ENCODE assay signal across 25 mouse cellular contexts in the genomic region with DNA sequence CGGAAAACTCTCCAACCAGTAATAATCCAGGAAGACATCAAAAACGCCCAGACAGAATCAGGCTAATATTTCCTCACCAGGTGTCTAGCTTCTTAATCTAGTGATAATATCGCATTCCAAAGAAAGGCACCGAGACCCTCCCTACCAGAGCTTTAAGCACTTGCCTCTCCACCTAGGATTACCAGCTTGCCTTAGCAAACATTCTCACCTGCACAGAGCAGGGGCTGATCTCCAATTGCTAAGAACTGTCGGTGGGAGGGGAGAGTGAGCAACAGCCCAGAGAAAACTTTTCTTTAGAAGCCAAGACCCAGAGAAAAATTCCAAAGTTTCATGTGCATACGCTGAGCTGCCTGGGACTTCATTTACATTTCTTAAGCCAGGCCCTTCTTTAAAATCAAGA.
DNase-seq lines count a peak whose midpoint lies in the region; ATAC-seq lines count a peak whose summit lies in the region.
"Had no signal": no experiment of that assay in that cellular context is flagged by ENCODE, and none has a peak within 500 bp of the region (broad histone marks: within the 10 kb centered on the region; RNA-seq: fewer than 3 reads in every experiment).

No protein-coding gene starts in this region.

- peak overlapping the region; percentile 80; the same call in 1 of the 2 replicates for H3K27ac ChIP-seq in hindbrain, embryonic 10.5 days
- no peak overlapping the region for H3K27ac ChIP-seq in hindbrain, embryonic 16.5 days (ENCODE audit: low read depth, low read length)
- peak overlapping the region; percentile 74 for H3K27ac ChIP-seq in midbrain, embryonic 10.5 days (replicated peaks)
- H3K27ac ChIP-seq in midbrain, embryonic 16.5 days (ENCODE audit: low read length) = no peak overlapping the region
- peak overlapping the region; percentile 57; the same call in 1 of the 2 replicates for H3K27ac ChIP-seq in embryonic facial prominence, embryonic 10.5 days (replicated peaks)
- H3K27ac ChIP-seq: heart, embryonic 13.5 days; kidney, embryonic 15.5 days; limb, embryonic 12.5 days; neural tube, embryonic 13.5 days had no signal

- no peaks in the 10 kb centered on the region for H3K36me3 ChIP-seq in hindbrain, embryonic 10.5 days
- H3K36me3 ChIP-seq in hindbrain, embryonic 16.5 days (ENCODE audit: control insufficient read depth, insufficient read depth, low read length) = no peaks in the 10 kb centered on the region
- no peaks in the 10 kb centered on the region for H3K36me3 ChIP-seq in midbrain, embryonic 10.5 days
- no peaks in the 10 kb centered on the region for H3K36me3 ChIP-seq in midbrain, embryonic 16.5 days (ENCODE audit: control insufficient read depth, insufficient read depth, low read length)
- H3K36me3 ChIP-seq in embryonic facial prominence, embryonic 10.5 days (replicated peaks) = no peaks in the 10 kb centered on the region
- H3K36me3 ChIP-seq: heart, embryonic 13.5 days; kidney, embryonic 15.5 days; limb, embryonic 12.5 days; neural tube, embryonic 13.5 days had no signal

- no peaks in the 10 kb centered on the region for H3K27me3 ChIP-seq in hindbrain, embryonic 10.5 days (ENCODE audit: insufficient read depth, poor library complexity, severe bottlenecking)
- no peaks in the 10 kb centered on the region for H3K27me3 ChIP-seq in hindbrain, embryonic 16.5 days (replicated peaks; ENCODE audit: control insufficient read depth, insufficient read depth, low read length)
- H3K27me3 ChIP-seq in midbrain, embryonic 10.5 days (ENCODE audit: low read depth, poor library complexity, severe bottlenecking) = no peaks in the 10 kb centered on the region
- H3K27me3 ChIP-seq in midbrain, embryonic 16.5 days (ENCODE audit: control insufficient read depth, insufficient read depth, low read depth, low read length) = no peaks in the 10 kb centered on the region
- no peaks in the 10 kb centered on the region for H3K27me3 ChIP-seq in embryonic facial prominence, embryonic 10.5 days (replicated peaks; ENCODE audit: low read depth, poor library complexity, severe bottlenecking)
- H3K27me3 ChIP-seq: forebrain, embryonic 13.5 days; heart, embryonic 13.5 days; kidney, embryonic 15.5 days; limb, embryonic 12.5 days had no signal

- 47% methylated on average over 6 of the region's 6 CpGs for WGBS in hindbrain, embryonic 10.5 days
- WGBS in hindbrain, embryonic 16.5 days = 43% methylated on average over 6 of the region's 6 CpGs
- WGBS in midbrain, embryonic 10.5 days = 41% methylated on average over 6 of the region's 6 CpGs
- WGBS in midbrain, embryonic 16.5 days = 26% methylated on average over 6 of the region's 6 CpGs
- 44% methylated on average over 6 of the region's 6 CpGs for WGBS in embryonic facial prominence, embryonic 10.5 days

- H3K9me3 ChIP-seq in hindbrain, embryonic 10.5 days = no peaks in the 10 kb centered on the region
- no peaks in the 10 kb centered on the region for H3K9me3 ChIP-seq in hindbrain, embryonic 16.5 days (ENCODE audit: control insufficient read depth, low read length)
- H3K9me3 ChIP-seq in midbrain, embryonic 10.5 days (replicated peaks) = no peaks in the 10 kb centered on the region
- no peaks in the 10 kb centered on the region for H3K9me3 ChIP-seq in midbrain, embryonic 16.5 days (replicated peaks; ENCODE audit: control insufficient read depth, low read length, poor library complexity, severe bottlenecking)
- H3K9me3 ChIP-seq in embryonic facial prominence, embryonic 10.5 days = no peaks in the 10 kb centered on the region
- H3K9me3 ChIP-seq: forebrain, embryonic 13.5 days; heart, embryonic 13.5 days; kidney, embryonic 15.5 days; limb, embryonic 12.5 days; neural tube, embryonic 13.5 days had no signal

- ATAC-seq in hindbrain, embryonic 16.5 days = no peak
- ATAC-seq in midbrain, embryonic 16.5 days = no peak

- H3K4me1 ChIP-seq in hindbrain, embryonic 10.5 days (replicated peaks) = peaks cover 37% of the 10 kb centered on the region
- H3K4me1 ChIP-seq in hindbrain, embryonic 16.5 days (ENCODE audit: control insufficient read depth, insufficient read depth, low read depth, low read length) = no peaks in the 10 kb centered on the region
- H3K4me1 ChIP-seq in midbrain, embryonic 10.5 days = peaks cover 45% of the 10 kb centered on the region
- peaks cover 13% of the 10 kb centered on the region; the same call in 1 of the 2 replicates for H3K4me1 ChIP-seq in midbrain, embryonic 16.5 days (ENCODE audit: control insufficient read depth, insufficient read depth, low read length)
- H3K4me1 ChIP-seq in embryonic facial prominence, embryonic 10.5 days = peaks cover 30% of the 10 kb centered on the region
- H3K4me1 ChIP-seq: limb, embryonic 12.5 days had no signal

- DNase-seq in hindbrain, embryonic 10.5 days (ENCODE audit: low spot score) = no peak
- DNase-seq in midbrain, embryonic 10.5 days (ENCODE audit: low spot score) = no peak
- DNase-seq in R1 (ENCODE audit: low read depth, low spot score) = peak; percentile 69
- DNase-seq in embryonic facial prominence, embryonic 10.5 days (ENCODE audit: low spot score) = no peak
- DNase-seq in liver = no peak
- no peak for DNase-seq in neural tube, embryonic 10.5 days (ENCODE audit: extremely low spot score, low spot score)
- DNase-seq: adrenal gland, postnatal 10 days; B cell, adult 2 months; cerebellum, adult 8-10 months; cerebellum, postnatal 25 days; heart, postnatal 10 days; kidney, adult 11 months; kidney, postnatal 25 days; lung, postnatal 14 days; right cerebral cortex, postnatal 4 days; thymus, postnatal 14 days had no signal

- no peak overlapping the region for H3K4me3 ChIP-seq in hindbrain, embryonic 10.5 days
- no peak overlapping the region for H3K4me3 ChIP-seq in hindbrain, embryonic 16.5 days (ENCODE audit: low read length)
- H3K4me3 ChIP-seq in midbrain, embryonic 10.5 days = no peak overlapping the region
- no peak overlapping the region for H3K4me3 ChIP-seq in midbrain, embryonic 16.5 days (ENCODE audit: low read depth, low read length)
- H3K4me3 ChIP-seq in embryonic facial prominence, embryonic 10.5 days = no peak overlapping the region
- H3K4me3 ChIP-seq: forebrain, embryonic 13.5 days; heart, embryonic 13.5 days; kidney, embryonic 15.5 days; limb, embryonic 12.5 days; myocyte; neural tube, embryonic 13.5 days had no signal

- H3K4me2 ChIP-seq in hindbrain, embryonic 16.5 days (ENCODE audit: low read length) = no peak overlapping the region
- H3K4me2 ChIP-seq in midbrain, embryonic 16.5 days (ENCODE audit: low read length) = no peak overlapping the region
- H3K4me2 ChIP-seq: forebrain, embryonic 13.5 days; heart, embryonic 13.5 days; kidney, embryonic 15.5 days; limb, embryonic 12.5 days; liver, embryonic 11.5 days; neural tube, embryonic 13.5 days had no signal

- H3K9ac ChIP-seq in hindbrain, embryonic 16.5 days (ENCODE audit: low read depth, low read length) = no peak overlapping the region
- H3K9ac ChIP-seq in midbrain, embryonic 16.5 days (ENCODE audit: low read depth, low read length) = no peak overlapping the region
- H3K9ac ChIP-seq: forebrain, embryonic 13.5 days; heart, embryonic 13.5 days; kidney, embryonic 15.5 days; limb, embryonic 12.5 days; neural tube, embryonic 13.5 days had no signal

Comparison
In these comparisons a context has a peak if more than half of its experiments do, and no peak if none do; other contexts are left out.
1. H3K27ac ChIP-seq: peak in hindbrain, embryonic 10.5 days (single experiment), midbrain, embryonic 10.5 days (single experiment) and embryonic facial prominence, embryonic 10.5 days (single experiment); none in hindbrain, embryonic 16.5 days (single experiment) and midbrain, embryonic 16.5 days (single experiment).